Mouse (Mus musculus) cortical plate, adult 2 months (tissue): ENCODE data around the gene B9d2.

Experiments
- CTCF ChIP-seq: fragments of 200-500 bp; IDR thresholded peaks from 2 replicates; pipeline ENCODE4 v1.5.1; 2011; ENCODE audit warnings: mild to moderate bottlenecking, control low read depth, low read length; ENCODE audit not compliant: insufficient read depth; ENCODE audit errors: extremely low read depth
- POLR2A ChIP-seq: fragments of 200-500 bp; IDR thresholded peaks from 2 replicates; pipeline ENCODE4 v1.6.1; 2011; ENCODE audit warnings: mild to moderate bottlenecking, low read length, control low read depth; ENCODE audit not compliant: insufficient read depth; ENCODE audit errors: extremely low read depth

DNA sequence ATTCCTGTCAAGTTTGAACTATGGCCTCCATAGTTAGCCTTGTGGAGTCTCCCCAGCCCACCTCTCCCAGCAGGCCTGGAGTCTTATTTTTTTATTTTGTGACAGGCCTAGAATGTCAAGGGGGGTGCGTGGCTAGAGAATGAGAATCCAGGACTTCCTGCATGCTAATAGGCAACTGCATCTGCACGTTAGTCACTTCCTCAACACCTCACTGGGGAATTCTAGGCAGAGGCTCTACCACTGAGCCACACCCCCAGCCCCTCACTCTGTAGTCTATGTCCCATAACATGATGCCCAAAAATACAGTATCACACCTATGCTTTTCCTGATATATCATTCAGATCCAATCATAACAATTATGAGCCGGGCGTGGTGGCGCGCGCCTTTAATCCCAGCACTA lies 3.6 kb upstream of the B9d2 start:
- TF ChIP-seq CTCF (no peak), POLR2A (no peak)
